Mouse (Mus musculus) spleen, adult 2 months (tissue): ENCODE measurements around the gene Hs3st3a1. TPM values are rescaled to one million over a fixed set of nuclear protein-coding genes. Genes with fewer than 3 reads are reported as not detected.

Source experiments
- DNase-seq, 2 experiments: peaks; one replicate each; pipeline versions ENCODE4 v3.0.0 to v3.0.0-alpha.2; 2012 to 2021; ENCODE audit warnings: low spot score in 2 of 2, low read depth in 1 of 2
- H3K27ac ChIP-seq: fragments of 200-500 bp; 2 replicates; pipeline ENCODE4 v1.5.1; 2012; ENCODE audit warnings: low read length, inconsistent platforms; ENCODE audit not compliant: insufficient read depth
- H3K27me3 ChIP-seq: fragments of 200-500 bp; 2 replicates; pipeline ENCODE4 v1.6.1; 2012; ENCODE audit warnings: mild to moderate bottlenecking, moderate library complexity, low read length, inconsistent platforms; ENCODE audit not compliant: control insufficient read depth, insufficient read depth
- H3K36me3 ChIP-seq: fragments of 200-500 bp; 2 replicates; pipeline ENCODE4 v1.6.1; 2012; ENCODE audit warnings: mild to moderate bottlenecking, low read length, inconsistent platforms; ENCODE audit not compliant: control insufficient read depth, insufficient read depth
- H3K4me1 ChIP-seq: fragments of 200-500 bp; 2 replicates; pipeline ENCODE4 v1.6.1; 2011; ENCODE audit warnings: inconsistent platforms; ENCODE audit not compliant: control insufficient read depth, insufficient read depth, insufficient read length
- H3K4me3 ChIP-seq: fragments of 200-500 bp; 2 replicates; pipeline ENCODE4 v1.5.1; 2011; ENCODE audit warnings: mild to moderate bottlenecking, inconsistent platforms; ENCODE audit not compliant: insufficient read depth, insufficient read length; ENCODE audit errors: extremely low read depth
- CTCF ChIP-seq: fragments of 200-500 bp; IDR thresholded peaks from 2 replicates; pipeline ENCODE4 v1.5.1; 2011; ENCODE audit warnings: mild to moderate bottlenecking, inconsistent platforms; ENCODE audit not compliant: insufficient read depth, insufficient read length, insufficient replicate concordance; ENCODE audit errors: extremely low read depth
- POLR2A ChIP-seq: fragments of 200-500 bp; IDR thresholded peaks from 2 replicates; pipeline ENCODE4 v1.6.1; 2011; ENCODE audit warnings: low read depth, low read length, inconsistent platforms
- WGBS: fragments of 180-500 bp; shearing (Covaris S2); methylation state at CpG from one replicate; pipeline ENCODE4 v1.1.7; 2018; 5-methylcytosine and 5-hydroxymethylcytosine counted together
- polyA plus RNA-seq: library from polyadenylated mRNA; depleted of rRNA; stranded (reverse); fragments of >200 nt; gene quantifications from 2 replicates; pipeline ENCODE4 v1.2.3, GENCODE M21; 2012; rRNA removed

The Hs3st3a1 gene
- polyA plus RNA-seq, 1 experiment: 3.8 TPM

DNA sequence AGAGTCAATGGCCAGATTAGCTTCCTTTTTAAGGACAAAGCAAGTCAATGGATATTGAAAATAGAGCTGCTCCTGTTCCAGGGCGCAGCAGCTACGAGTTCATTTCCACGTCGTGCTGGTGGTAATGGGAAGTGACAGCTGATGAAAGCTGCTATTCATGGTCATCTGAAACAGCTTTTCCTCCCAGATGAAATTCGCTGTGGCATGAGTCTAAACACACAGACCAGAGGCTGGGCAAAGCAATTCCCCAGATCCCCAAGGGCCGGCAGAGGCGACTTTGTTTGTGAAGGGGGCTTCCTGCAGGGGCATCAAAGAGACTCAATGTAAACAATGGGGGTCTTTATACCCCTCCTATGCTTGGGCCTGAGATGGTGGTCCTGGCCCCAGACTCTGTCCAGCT lies 114.2 kb downstream of the Hs3st3a1 start:
- TF ChIP-seq POLR2A (no peak), CTCF (no peak)
- Histone ChIP-seq H3K27ac (no peak overlapping the region), H3K36me3 (no peaks in the 10 kb centered on the region), H3K4me1 (no peaks in the 10 kb centered on the region), H3K4me3 (no peak overlapping the region), H3K27me3 (no peaks in the 10 kb centered on the region)
- DNase-seq: no peak
- 51% methylated on average over 7 of the region's 7 CpGs for WGBS

- WGBS: 81% methylated on average over 8 of the region's 8 CpGs
- H3K27ac ChIP-seq: no peak overlapping the region
- H3K27me3 ChIP-seq: no peaks in the 10 kb centered on the region
- TF ChIP-seq POLR2A (no peak), CTCF (no peak)
- H3K4me3 ChIP-seq: no peak overlapping the region
- H3K4me1 ChIP-seq: no peaks in the 10 kb centered on the region
- DNase-seq: no peak
- no peaks in the 10 kb centered on the region for H3K36me3 ChIP-seq
Measured at GRCm38 (mm10) chr11:64549955-64550354, 114.8 kb downstream of the Hs3st3a1 start.

GRCm38 (mm10) chr11:64558282-64558681 lies 123.2 kb downstream of the Hs3st3a1 start:
- Histone ChIP-seq H3K4me1 (no peaks in the 10 kb centered on the region), H3K27ac (no peak overlapping the region), H3K36me3 (no peaks in the 10 kb centered on the region), H3K27me3 (no peaks in the 10 kb centered on the region), H3K4me3 (no peak overlapping the region)
- DNase-seq: no peak
- no peak for TF ChIP-seq CTCF
- TF ChIP-seq POLR2A: no peak
- WGBS: 86% methylated on average over 2 of the region's 2 CpGs

DNA sequence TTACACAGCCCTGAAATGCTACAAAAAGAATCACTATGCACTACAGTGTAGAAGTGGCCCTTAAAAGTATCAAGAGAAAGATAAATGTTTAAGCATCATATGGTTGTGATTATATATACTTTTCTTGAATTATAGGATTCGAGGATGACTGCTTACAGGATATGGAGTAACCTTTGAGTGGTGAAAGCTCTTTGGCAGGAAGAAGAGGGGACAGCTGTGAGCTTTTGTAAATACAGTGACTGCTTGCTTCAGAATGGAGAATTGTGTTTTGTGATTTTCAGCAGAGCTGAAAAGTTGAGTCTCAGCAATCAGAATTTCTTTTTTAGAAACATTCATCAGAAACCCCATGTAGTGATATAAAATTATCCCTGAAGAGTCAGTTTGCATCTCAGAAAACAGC lies 124.3 kb downstream of the Hs3st3a1 start:
- H3K4me3 ChIP-seq: no peak overlapping the region
- no peak for TF ChIP-seq POLR2A
- no peak for TF ChIP-seq CTCF
- no peak for DNase-seq
- no peaks in the 10 kb centered on the region for H3K4me1 ChIP-seq
- H3K36me3 ChIP-seq: no peaks in the 10 kb centered on the region
- WGBS: 69% methylated on average over 1 of the region's 1 CpGs
- no peaks in the 10 kb centered on the region for H3K27me3 ChIP-seq
- H3K27ac ChIP-seq: no peak overlapping the region

GRCm38 (mm10) chr11:64560471-64560870 lies 125.3 kb downstream of the Hs3st3a1 start:
- TF ChIP-seq POLR2A (no peak), CTCF (no peak)
- Histone ChIP-seq H3K4me3 (no peak overlapping the region), H3K36me3 (no peaks in the 10 kb centered on the region), H3K27ac (no peak overlapping the region), H3K27me3 (no peaks in the 10 kb centered on the region), H3K4me1 (no peaks in the 10 kb centered on the region)
- 79% methylated on average over 2 of the region's 2 CpGs for WGBS
- no peak for DNase-seq

DNA sequence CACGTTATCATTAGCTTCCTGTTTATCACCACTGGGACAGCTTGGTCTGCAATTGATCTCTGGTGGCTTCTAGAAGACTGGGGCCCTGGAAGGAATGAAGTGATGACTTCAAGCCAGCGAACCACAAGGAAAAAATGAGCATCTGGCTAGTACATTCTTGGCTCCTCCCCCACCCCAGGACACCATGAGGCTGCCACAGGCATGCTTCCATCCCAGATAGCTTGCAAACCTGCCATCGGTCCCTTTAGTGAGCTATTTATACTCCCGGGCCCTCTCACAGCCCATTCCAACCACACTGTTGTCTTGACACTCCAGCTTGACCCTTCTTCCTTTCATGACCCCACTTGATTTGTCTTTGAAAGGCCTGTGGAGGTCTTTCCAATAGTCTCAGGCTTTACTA lies 127.6 kb downstream of the Hs3st3a1 start:
- no peak for DNase-seq
- 50% methylated on average over 4 of the region's 4 CpGs for WGBS
- no peaks in the 10 kb centered on the region for H3K4me1 ChIP-seq
- TF ChIP-seq CTCF: no peak
- no peak for TF ChIP-seq POLR2A
- H3K36me3 ChIP-seq: no peaks in the 10 kb centered on the region
- no peak overlapping the region for H3K4me3 ChIP-seq
- no peaks in the 10 kb centered on the region for H3K27me3 ChIP-seq
- no peak overlapping the region for H3K27ac ChIP-seq

Other genes with a start within 250 kb of the Hs3st3a1 start
- gene F930015N05Rik, start 1.3 kb downstream of the Hs3st3a1 start, polyA plus RNA-seq: 1.2 and 1.6 TPM in 2 replicates